Mouse (Mus musculus): ENCODE data around the gene Zbtb44.
A peak's percentile ranks its signal among the peaks of the same experiment; 100 is the strongest.

DNA sequence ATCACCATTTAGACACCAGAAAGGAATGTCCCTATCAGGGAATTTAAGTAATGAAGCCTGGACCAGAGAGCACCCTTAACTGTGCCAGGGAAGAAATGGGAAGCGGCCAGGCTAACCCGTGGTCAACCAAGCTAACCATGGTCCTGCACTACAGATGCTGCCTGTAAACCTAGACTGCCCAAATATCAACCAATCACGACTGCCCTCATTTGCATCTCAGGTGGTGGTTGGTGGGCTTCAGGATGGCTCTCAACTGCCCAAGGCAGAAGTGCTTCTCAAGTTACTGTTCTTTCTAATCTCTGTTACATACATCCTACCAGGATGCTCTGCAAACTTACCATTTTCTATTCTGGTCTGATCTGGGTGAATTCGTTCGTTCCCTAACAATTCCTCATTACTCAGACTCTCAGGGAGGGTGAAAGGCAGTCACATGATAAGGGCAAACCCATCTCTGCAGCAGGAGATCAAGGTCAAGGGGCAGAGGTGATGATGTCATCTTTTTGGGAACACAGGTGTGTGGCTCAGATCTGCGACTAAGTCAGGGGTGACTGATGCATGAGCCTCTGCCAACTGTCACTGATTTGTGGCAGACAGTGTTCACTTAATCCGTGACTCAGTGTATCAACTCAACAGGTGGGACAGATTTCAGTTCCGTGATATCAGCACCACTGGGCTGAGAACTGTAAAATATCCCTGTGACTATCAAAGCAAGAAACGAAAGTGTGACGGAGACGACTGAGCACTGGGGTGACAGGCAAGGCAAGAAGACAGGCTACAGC lies 88.3 kb downstream of the Zbtb44 start:
- TF ChIP-seq CTCF (IDR thresholded peaks at IDR 0.05; ENCODE audit: low read depth, low read length) (no peak), POLR2A (IDR thresholded peaks at IDR 0.05; ENCODE audit: insufficient read depth, low read length) (peak; percentile 31), EP300 (IDR thresholded peaks at IDR 0.05; ENCODE audit: insufficient read depth, low read depth, low read length) (0 out of 2 replicates have a peak, but pooled peaks have one; percentile 4)

All from ES-Bruce4 (cell line).